ENCODE assay signal across 8 mouse cellular contexts in genomic region chr5:149015335-149016201, GRCm38 (mm10). TPM values are rescaled to one million over a fixed set of nuclear protein-coding genes. Genes with fewer than 3 reads are reported as not detected.
A peak's percentile ranks its signal among the peaks of the same experiment; 100 is the strongest.
DNase-seq lines count a peak whose midpoint lies in the region; ATAC-seq and TF ChIP-seq lines count a peak whose summit lies in the region.

No protein-coding gene starts in this region.

- H3K27me3 ChIP-seq in kidney, adult 2 months (replicated peaks; ENCODE audit: control insufficient read depth, insufficient read depth, low read length) = no peaks in the 10 kb centered on the region
- no peaks in the 10 kb centered on the region for H3K27me3 ChIP-seq in forebrain, embryonic 16.5 days (replicated peaks; ENCODE audit: control insufficient read depth, insufficient read depth, low read length)
- no peaks in the 10 kb centered on the region; the same call in 1 of the 2 replicates for H3K27me3 ChIP-seq in kidney, embryonic 16.5 days (ENCODE audit: insufficient read depth, low read length)
- H3K27me3 ChIP-seq in midbrain, embryonic 13.5 days = peaks cover 21% of the 10 kb centered on the region

- ATAC-seq in forebrain, embryonic 16.5 days = peak; percentile 67
- peak; percentile 68 for ATAC-seq in kidney, embryonic 16.5 days (ENCODE audit: low FRiP score, low TSS enrichment)
- peak; percentile 77 for ATAC-seq in midbrain, embryonic 13.5 days

- no peak for TF ChIP-seq CTCF in kidney, adult 2 months (conservative IDR thresholded peaks at IDR 0.05; ENCODE audit: insufficient read depth, insufficient read length, low read depth, low read length)

- peak; percentile 46 for DNase-seq in kidney, adult 2 months
- DNase-seq in kidney, adult 9 months = no peak
- peak; percentile 27 to 42 for DNase-seq in adrenal gland, postnatal 36 days
- DNase-seq in thymus, postnatal 36 days = peak; percentile 30 to 36
- DNase-seq in gastrocnemius, postnatal 25 days = no peak

- no peaks in the 10 kb centered on the region for H3K9me3 ChIP-seq in forebrain, embryonic 16.5 days (ENCODE audit: control insufficient read depth, low read length)
- H3K9me3 ChIP-seq in kidney, embryonic 16.5 days (ENCODE audit: low read length) = peaks cover 8% of the 10 kb centered on the region; the same call in 1 of the 2 replicates
- no peaks in the 10 kb centered on the region for H3K9me3 ChIP-seq in midbrain, embryonic 13.5 days

- TF ChIP-seq POLR2A in kidney, adult 2 months (IDR thresholded peaks at IDR 0.05; ENCODE audit: low read depth, low read length) = no peak

- WGBS in kidney, adult 2 months = 4% methylated on average over 37 of the region's 37 CpGs
- WGBS in forebrain, embryonic 16.5 days = 2% methylated on average over 36 of the region's 37 CpGs
- WGBS in kidney, embryonic 16.5 days = 2% methylated on average over 36 of the region's 37 CpGs
- 2% methylated on average over 37 of the region's 37 CpGs for WGBS in midbrain, embryonic 13.5 days

- H3K27ac ChIP-seq in kidney, adult 2 months (ENCODE audit: insufficient read depth, low read depth, low read length) = peak overlapping the region; percentile 4; the same call in 1 of the 2 replicates
- no peak overlapping the region for H3K27ac ChIP-seq in forebrain, embryonic 16.5 days (ENCODE audit: low read length)
- H3K27ac ChIP-seq in kidney, embryonic 16.5 days (ENCODE audit: low read length) = 0 out of 2 replicates have a peak overlapping the region, but pooled peaks have one; percentile 36
- no peak overlapping the region for H3K27ac ChIP-seq in midbrain, embryonic 13.5 days

- peak overlapping the region; percentile 40 for H3K4me3 ChIP-seq in kidney, adult 2 months (ENCODE audit: insufficient read depth, low read depth, low read length)
- H3K4me3 ChIP-seq in forebrain, embryonic 16.5 days (replicated peaks; ENCODE audit: low read length) = peak overlapping the region; percentile 45
- H3K4me3 ChIP-seq in kidney, embryonic 16.5 days (ENCODE audit: low read length) = peak overlapping the region; percentile 60
- H3K4me3 ChIP-seq in midbrain, embryonic 13.5 days (replicated peaks) = peak overlapping the region; percentile 49

- H3K9ac ChIP-seq in forebrain, embryonic 16.5 days (replicated peaks; ENCODE audit: low read depth, low read length) = peak overlapping the region; percentile 63
- peak overlapping the region; percentile 83 for H3K9ac ChIP-seq in kidney, embryonic 16.5 days (replicated peaks; ENCODE audit: low read length)
- peak overlapping the region; percentile 68 for H3K9ac ChIP-seq in midbrain, embryonic 13.5 days (replicated peaks)

- H3K36me3 ChIP-seq in kidney, adult 2 months (ENCODE audit: control insufficient read depth, insufficient read depth, low read length) = no peaks in the 10 kb centered on the region
- no peaks in the 10 kb centered on the region for H3K36me3 ChIP-seq in forebrain, embryonic 16.5 days (ENCODE audit: control insufficient read depth, insufficient read depth)
- H3K36me3 ChIP-seq in kidney, embryonic 16.5 days (ENCODE audit: insufficient read depth, low read length) = no peaks in the 10 kb centered on the region
- no peaks in the 10 kb centered on the region for H3K36me3 ChIP-seq in midbrain, embryonic 13.5 days

- H3K4me1 ChIP-seq in kidney, adult 2 months (ENCODE audit: control insufficient read depth, insufficient read depth, low read length) = peaks cover 21% of the 10 kb centered on the region
- H3K4me1 ChIP-seq in forebrain, embryonic 16.5 days (replicated peaks; ENCODE audit: control insufficient read depth, insufficient read depth, low read length) = peaks cover 15% of the 10 kb centered on the region
- peaks cover 24% of the 10 kb centered on the region for H3K4me1 ChIP-seq in kidney, embryonic 16.5 days (ENCODE audit: insufficient read depth, low read length)
- H3K4me1 ChIP-seq in midbrain, embryonic 13.5 days (replicated peaks) = peaks cover 12% of the 10 kb centered on the region

- peak overlapping the region; percentile 81 for H3K4me2 ChIP-seq in forebrain, embryonic 16.5 days (ENCODE audit: low read length)
- peak overlapping the region; percentile 95 for H3K4me2 ChIP-seq in kidney, embryonic 16.5 days (replicated peaks; ENCODE audit: low read depth, low read length)
- H3K4me2 ChIP-seq in midbrain, embryonic 13.5 days (replicated peaks) = peak overlapping the region; percentile 94

RNA-seq across cellular contexts. Expression of gene Gm42791, which starts 20.6 kb away (rescaled TPM):
- not detected in 2 replicates for polyA plus RNA-seq in kidney, adult 2 months (2012; rRNA removed)
- 1 to 10 TPM; 4.2 to 5.7 TPM for total RNA-seq in adrenal gland, postnatal 36 days (2021)
- 4.4 and 5.8 TPM in 2 replicates for polyA plus RNA-seq in forebrain, embryonic 16.5 days (2015; fragmentation: Nextera tagmentation; extraction: Ambion mirVana)
- 0.42 TPM in 1 of 2 replicates, not detected in the other for polyA plus RNA-seq in kidney, embryonic 16.5 days (2015; fragmentation: Nextera tagmentation; extraction: Ambion mirVana)
- 2.0 and 3.6 TPM in 2 replicates for polyA plus RNA-seq in midbrain, embryonic 13.5 days (2015; fragmentation: Nextera tagmentation; extraction: Ambion mirVana)
- 1 to 10 TPM; 3.6 to 3.8 TPM for total RNA-seq in gastrocnemius, postnatal 25 days (2021)

Comparison
In these comparisons a context has a peak if more than half of its experiments do, and no peak if none do; other contexts are left out.
1. DNase-seq: peak in kidney, adult 2 months (single experiment), adrenal gland, postnatal 36 days (2 of 2) and thymus, postnatal 36 days (2 of 2); none in kidney, adult 9 months (single experiment) and gastrocnemius, postnatal 25 days (single experiment).
2. H3K27ac ChIP-seq: peak in kidney, adult 2 months (single experiment) and kidney, embryonic 16.5 days (single experiment); none in forebrain, embryonic 16.5 days (single experiment) and midbrain, embryonic 13.5 days (single experiment).
3. Peak in every context shown above with its lines, with median percentiles within 50 percentile points of each other: H3K4me3 ChIP-seq, ATAC-seq, H3K4me2 ChIP-seq and H3K9ac ChIP-seq.